Mouse (Mus musculus) cerebellum, adult 2 months (tissue): ENCODE data around the gene Srbd1.

Experiments
- CTCF ChIP-seq: fragments of 200-500 bp; IDR thresholded peaks from 2 replicates; pipeline ENCODE4 v1.5.1; 2011; ENCODE audit warnings: low read depth, mild to moderate bottlenecking, control low read depth, low read length, moderate library complexity, borderline replicate concordance; ENCODE audit not compliant: insufficient read depth
- POLR2A ChIP-seq: fragments of 200-500 bp; IDR thresholded peaks from 2 replicates; pipeline ENCODE4 v1.6.1; 2011; ENCODE audit warnings: low read length, control low read depth, borderline replicate concordance; ENCODE audit not compliant: insufficient read depth

DNA sequence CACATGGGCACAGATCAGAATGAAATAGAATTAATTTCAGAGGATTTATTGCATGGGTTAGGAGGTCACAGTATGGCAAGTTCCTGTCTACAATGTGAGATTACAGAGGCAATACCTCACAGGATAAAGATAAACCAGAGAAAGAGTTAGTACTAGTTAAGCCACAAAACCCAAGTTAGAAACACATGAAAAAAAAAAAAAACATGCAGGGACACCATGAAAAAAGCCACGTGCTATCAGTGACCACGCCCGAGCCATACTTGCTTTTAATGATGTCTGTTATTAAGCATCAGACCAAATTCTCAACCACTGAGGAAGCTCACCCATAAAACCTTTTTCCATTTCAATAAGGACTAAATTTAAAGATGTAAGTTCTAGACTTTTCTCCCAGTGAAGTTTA lies 120.4 kb downstream of the Srbd1 start:
- TF ChIP-seq CTCF: no peak
- TF ChIP-seq POLR2A: no peak
